Mouse (Mus musculus): ENCODE measurements around the gene Esp24. TPM values are rescaled to one million over a fixed set of nuclear protein-coding genes. Genes with fewer than 3 reads are reported as not detected.
"Not testable (repeated sequence)": the region's sequence is repeated elsewhere in the genome, so short reads cannot be mapped to it uniquely, and the experiment has no call there.

The Esp24 gene
- polyA plus RNA-seq (2015; fragmentation: Nextera tagmentation; extraction: Ambion mirVana) = not detected in 2 replicates

GRCm38 (mm10) chr17:39036395-39036794 is at the start of gene Esp24:
Esp24 (plus strand) TSS chr17:39036695.
- H3K9me3 ChIP-seq (replicated peaks; ENCODE audit: low read length); H3K4me3 ChIP-seq (replicated peaks; ENCODE audit: low read depth, low read length); H3K4me2 ChIP-seq (ENCODE audit: low read length); H3K27me3 ChIP-seq (ENCODE audit: insufficient read depth, low read length); DNase-seq (ENCODE audit: low spot score); ATAC-seq (replicated peaks; ENCODE audit: low FRiP score, low read depth); H3K27ac ChIP-seq; H3K36me3 ChIP-seq (ENCODE audit: insufficient read depth, low read length); H3K9ac ChIP-seq (ENCODE audit: low read depth, low read length); H3K4me1 ChIP-seq (replicated peaks; ENCODE audit: insufficient read depth, low read length): not testable (repeated sequence)
- 87% methylated on average over 3 of the region's 3 CpGs for WGBS

- Histone ChIP-seq H3K4me2 (ENCODE audit: low read length) (no peak overlapping the region), H3K36me3 (ENCODE audit: insufficient read depth, low read length) (no peaks in the 10 kb centered on the region), H3K27me3 (ENCODE audit: insufficient read depth, low read length) (no peaks in the 10 kb centered on the region), H3K9me3 (replicated peaks; ENCODE audit: low read length) (no peaks in the 10 kb centered on the region), H3K4me1 (replicated peaks; ENCODE audit: insufficient read depth, low read length) (no peaks in the 10 kb centered on the region), H3K27ac (no peak overlapping the region), H3K4me3 (replicated peaks; ENCODE audit: low read depth, low read length) (no peak overlapping the region), H3K9ac (ENCODE audit: low read depth, low read length) (no peak overlapping the region)
- no peak for DNase-seq (ENCODE audit: low spot score)
- no peak for ATAC-seq (replicated peaks; ENCODE audit: low FRiP score, low read depth)
- TF ChIP-seq CTCF (IDR thresholded peaks at IDR 0.05; ENCODE audit: low read depth) = no peak
- WGBS = 94% methylated on average over 1 of the region's 1 CpGs
These were observed 26.6 kb upstream of the Esp24 start for GRCm38 (mm10) chr17:39009846-39010245.

- Histone ChIP-seq H3K36me3 (ENCODE audit: insufficient read depth, low read length) (no peaks in the 10 kb centered on the region), H3K27ac (no peak overlapping the region), H3K4me3 (replicated peaks; ENCODE audit: low read depth, low read length) (no peak overlapping the region), H3K9ac (ENCODE audit: low read depth, low read length) (no peak overlapping the region), H3K4me2 (ENCODE audit: low read length) (no peak overlapping the region), H3K9me3 (replicated peaks; ENCODE audit: low read length) (no peaks in the 10 kb centered on the region), H3K27me3 (ENCODE audit: insufficient read depth, low read length) (no peaks in the 10 kb centered on the region), H3K4me1 (replicated peaks; ENCODE audit: insufficient read depth, low read length) (no peaks in the 10 kb centered on the region)
- ATAC-seq (replicated peaks; ENCODE audit: low FRiP score, low read depth) (no peak), DNase-seq (ENCODE audit: low spot score) (no peak)
- 44% methylated on average over 30 of the region's 30 CpGs for WGBS
- TF ChIP-seq CTCF (IDR thresholded peaks at IDR 0.05; ENCODE audit: low read depth) = no peak
These were observed 25.5 kb upstream of the Esp24 start for GRCm38 (mm10) chr17:39010675-39011638.

GRCm38 (mm10) chr17:39017184-39017583 is 19.3 kb upstream of the Esp24 start:
- no peaks in the 10 kb centered on the region for H3K36me3 ChIP-seq (ENCODE audit: insufficient read depth, low read length)
- no peak for TF ChIP-seq CTCF (IDR thresholded peaks at IDR 0.05; ENCODE audit: low read depth)
- no peak for ATAC-seq (replicated peaks; ENCODE audit: low FRiP score, low read depth)
- no peak overlapping the region for H3K27ac ChIP-seq
- H3K4me3 ChIP-seq (replicated peaks; ENCODE audit: low read depth, low read length) = no peak overlapping the region
- no peaks in the 10 kb centered on the region for H3K4me1 ChIP-seq (replicated peaks; ENCODE audit: insufficient read depth, low read length)
- 68% methylated on average over 14 of the region's 14 CpGs for WGBS
- H3K9ac ChIP-seq (ENCODE audit: low read depth, low read length) = no peak overlapping the region
- H3K9me3 ChIP-seq (replicated peaks; ENCODE audit: low read length) = no peaks in the 10 kb centered on the region
- H3K4me2 ChIP-seq (ENCODE audit: low read length) = no peak overlapping the region
- no peaks in the 10 kb centered on the region for H3K27me3 ChIP-seq (ENCODE audit: insufficient read depth, low read length)
- DNase-seq (ENCODE audit: low spot score) = no peak

- no peaks in the 10 kb centered on the region for H3K36me3 ChIP-seq (ENCODE audit: insufficient read depth, low read length)
- no peaks in the 10 kb centered on the region for H3K27me3 ChIP-seq (ENCODE audit: insufficient read depth, low read length)
- H3K4me2 ChIP-seq (ENCODE audit: low read length) = no peak within 1 kb of the TSS
- no peak within 1 kb of the TSS for H3K4me3 ChIP-seq (replicated peaks; ENCODE audit: low read depth, low read length)
- ATAC-seq (replicated peaks; ENCODE audit: low FRiP score, low read depth) = no peak
- H3K4me1 ChIP-seq (replicated peaks; ENCODE audit: insufficient read depth, low read length) = no peaks in the 10 kb centered on the region
- no peak within 1 kb of the TSS for H3K9ac ChIP-seq (ENCODE audit: low read depth, low read length)
- H3K9me3 ChIP-seq (replicated peaks; ENCODE audit: low read length) = no peaks in the 10 kb centered on the region
- no peak for TF ChIP-seq CTCF (IDR thresholded peaks at IDR 0.05; ENCODE audit: low read depth)
- no peak for DNase-seq (ENCODE audit: low spot score)
- no peak within 1 kb of the TSS for H3K27ac ChIP-seq
These were observed 6.7 kb downstream of the Esp24 start, which contains the start of gene Gm21903 for GRCm38 (mm10) chr17:39043241-39043640. Gm21903 (minus strand) TSS chr17:39043341.

- H3K36me3 ChIP-seq (ENCODE audit: insufficient read depth, low read length) = no peaks in the 10 kb centered on the region
- no peak overlapping the region for H3K9ac ChIP-seq (ENCODE audit: low read depth, low read length)
- ATAC-seq (replicated peaks; ENCODE audit: low FRiP score, low read depth) (no peak), DNase-seq (ENCODE audit: low spot score) (no peak)
- no peak overlapping the region for H3K4me3 ChIP-seq (replicated peaks; ENCODE audit: low read depth, low read length)
- H3K4me2 ChIP-seq (ENCODE audit: low read length) = no peak overlapping the region
- no peaks in the 10 kb centered on the region for H3K4me1 ChIP-seq (replicated peaks; ENCODE audit: insufficient read depth, low read length)
- H3K9me3 ChIP-seq (replicated peaks; ENCODE audit: low read length) = no peaks in the 10 kb centered on the region
- TF ChIP-seq CTCF (IDR thresholded peaks at IDR 0.05; ENCODE audit: low read depth) = no peak
- no peaks in the 10 kb centered on the region for H3K27me3 ChIP-seq (ENCODE audit: insufficient read depth, low read length)
- H3K27ac ChIP-seq = no peak overlapping the region
These were observed 27.1 kb downstream of the Esp24 start for GRCm38 (mm10) chr17:39063641-39064040.
